In genomic region chr12:95202486-95202885, GRCm38 (mm10) we compare ENCODE assay signal across 22 mouse cellular contexts.
"Had no signal": no experiment of that assay in that cellular context is flagged by ENCODE, and none has a peak within 500 bp of the region (broad histone marks: within the 10 kb centered on the region; RNA-seq: fewer than 3 reads in every experiment).

No protein-coding gene starts in this region.

- H3K27ac ChIP-seq: heart, embryonic 10.5 days; hindbrain, embryonic 13.5 days; hindbrain, embryonic 15.5 days; hindbrain, postnatal 0 days; kidney, embryonic 15.5 days; kidney, postnatal 0 days; limb, embryonic 13.5 days; limb, embryonic 15.5 days; liver, embryonic 12.5 days; liver, embryonic 14.5 days had no signal

- H3K4me3 ChIP-seq: heart, embryonic 10.5 days; heart, embryonic 12.5 days; hindbrain, embryonic 13.5 days; hindbrain, embryonic 15.5 days; kidney, embryonic 15.5 days; limb, embryonic 13.5 days; limb, embryonic 15.5 days; liver, embryonic 12.5 days had no signal

- H3K4me1 ChIP-seq: heart, embryonic 10.5 days; heart, embryonic 12.5 days; hindbrain, embryonic 13.5 days; hindbrain, embryonic 15.5 days; kidney, embryonic 15.5 days; limb, embryonic 13.5 days; limb, embryonic 15.5 days; liver, embryonic 12.5 days had no signal

- DNase-seq: gastrocnemius, postnatal 14 days; gastrocnemius, postnatal 36 days; heart, adult 18-20 months; heart, postnatal 10 days; kidney, adult 11 months; kidney, adult 2 months; kidney, adult 9 months; kidney, postnatal 14 days; kidney, postnatal 36 days; layer of hippocampus, adult 9-11 months; layer of hippocampus, postnatal 36 days had no signal

- H3K27me3 ChIP-seq: heart, embryonic 12.5 days; hindbrain, embryonic 13.5 days; hindbrain, embryonic 15.5 days; kidney, embryonic 15.5 days; limb, embryonic 13.5 days; limb, embryonic 15.5 days; liver, embryonic 12.5 days had no signal
